Mouse (Mus musculus): ENCODE measurements around the gene 1700067K01Rik.
"Not testable (repeated sequence)": the region's sequence is repeated elsewhere in the genome, so short reads cannot be mapped to it uniquely, and the experiment has no call there.

The 1700067K01Rik gene

DNA sequence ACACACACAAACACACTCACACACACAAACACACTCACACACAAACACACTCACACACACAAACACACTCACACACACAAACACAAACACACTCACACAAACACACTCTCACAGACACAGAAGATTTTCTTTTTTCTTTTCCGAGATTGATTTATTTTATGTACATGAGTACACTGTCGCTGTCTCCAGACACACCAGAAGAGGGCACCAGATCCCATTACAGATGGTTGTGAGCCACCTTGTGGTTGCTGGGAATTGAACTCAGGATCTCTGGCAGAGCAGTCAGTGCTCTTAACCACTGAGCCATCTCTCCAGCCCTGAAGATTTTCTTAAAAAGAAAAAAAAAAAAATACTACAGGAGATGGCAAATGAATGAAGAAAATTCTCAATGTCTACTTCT, 18.1 kb upstream of the 1700067K01Rik start:
- not testable (repeated sequence) for DNase-seq (ENCODE audit: low spot score in 2 of 2)

- DNase-seq (ENCODE audit: low spot score in 2 of 2), result no peak
These were observed 12.1 kb upstream of the 1700067K01Rik start for GRCm38 (mm10) chr8:83989243-83989642.

DNA sequence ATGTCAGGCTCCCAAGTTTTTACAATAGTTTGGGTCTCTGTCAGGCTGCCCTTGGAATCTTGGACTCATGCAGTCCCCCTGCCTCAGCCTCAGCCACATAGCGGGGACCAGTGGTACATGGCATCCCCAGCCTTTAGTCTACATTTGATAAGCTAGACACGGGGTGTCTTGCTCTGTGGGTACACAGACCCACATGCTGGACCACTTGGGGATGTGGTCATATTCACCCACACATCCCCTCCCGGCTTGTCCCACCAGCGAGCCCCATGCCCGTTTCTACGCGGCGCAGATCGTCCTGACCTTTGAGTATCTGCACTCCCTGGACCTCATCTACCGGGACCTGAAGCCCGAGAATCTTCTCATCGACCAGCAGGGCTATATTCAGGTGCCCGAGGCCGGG, 11.1 kb upstream of the 1700067K01Rik start:
- no peak for DNase-seq (ENCODE audit: low spot score in 2 of 2)

DNA sequence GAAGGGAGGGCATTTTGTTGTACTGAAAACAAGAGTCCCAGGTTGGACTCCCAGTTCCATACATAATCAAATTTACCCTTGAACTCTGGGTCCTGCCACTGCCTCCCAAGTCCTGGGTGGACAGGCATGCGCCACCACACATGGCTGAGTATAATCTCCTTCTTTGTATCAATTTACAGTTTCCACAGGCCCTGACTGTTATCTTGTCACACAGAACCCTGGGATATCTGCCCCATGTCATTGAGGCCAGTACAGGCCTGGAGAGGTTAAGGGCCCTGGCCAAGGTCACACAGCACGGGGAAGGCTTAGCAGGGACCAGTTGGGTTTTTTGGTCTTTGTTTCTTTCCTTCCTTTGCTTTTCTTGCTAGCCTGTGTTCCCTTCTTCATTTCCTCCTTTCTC, 8.8 kb upstream of the 1700067K01Rik start:
- DNase-seq (ENCODE audit: low spot score in 2 of 2), result no peak

GRCm38 (mm10) chr8:83994030-83994429, 7.3 kb upstream of the 1700067K01Rik start:
- no peak for DNase-seq (ENCODE audit: low spot score in 2 of 2)

GRCm38 (mm10) chr8:83995973-83996372, 5.3 kb upstream of the 1700067K01Rik start:
- DNase-seq (ENCODE audit: low spot score in 2 of 2), result no peak

DNA sequence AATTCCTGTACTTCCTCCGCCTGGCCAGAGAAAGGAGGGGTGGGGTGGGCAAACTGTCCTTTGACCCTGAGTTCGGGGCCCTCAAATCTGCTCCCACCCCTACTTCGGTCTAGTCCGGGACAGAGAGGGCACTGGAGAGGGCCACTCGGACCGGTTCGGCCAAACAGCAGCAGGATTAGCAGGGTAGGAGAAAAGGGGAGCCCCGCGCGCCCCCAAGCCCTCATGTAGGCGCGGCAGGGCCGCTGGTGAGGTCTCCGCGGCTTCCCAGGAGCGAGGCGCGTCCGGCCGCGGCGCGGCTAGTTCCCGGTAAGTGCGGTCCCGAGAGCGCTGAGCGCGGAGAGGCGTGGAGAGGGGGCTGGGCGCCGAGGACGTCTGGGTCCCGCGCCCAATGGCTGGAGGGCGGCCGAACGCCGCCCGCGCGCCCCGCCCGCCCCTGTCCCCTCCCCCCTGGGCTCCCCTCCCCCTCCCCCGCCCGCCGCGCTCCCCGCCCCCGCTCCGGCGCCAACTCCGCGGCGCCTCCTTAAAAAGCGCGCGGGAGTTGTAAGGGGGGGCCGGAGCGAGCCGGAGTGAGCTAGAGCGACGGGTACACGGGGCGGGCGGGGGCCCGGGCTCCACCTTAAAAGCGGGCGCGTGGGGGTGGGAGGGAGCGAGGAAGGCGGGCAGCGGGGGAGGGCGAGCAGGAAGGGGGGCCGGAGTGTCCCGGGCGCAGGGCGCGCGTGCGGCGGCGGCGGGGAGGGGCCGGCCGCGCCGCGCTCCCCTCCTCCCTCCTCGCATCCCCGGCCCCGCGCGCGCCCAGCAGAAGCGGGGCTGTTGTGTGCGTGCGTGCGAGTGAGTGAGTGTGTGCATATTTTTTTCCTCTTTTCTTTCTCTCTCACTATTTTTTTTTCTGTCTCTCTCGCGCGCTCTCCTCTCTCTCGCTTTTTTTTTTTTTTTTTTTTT, 4.5 kb upstream of the 1700067K01Rik start:
- peak; percentile 60 to 73 for DNase-seq (ENCODE audit: low spot score in 2 of 2)

- no peak for DNase-seq (ENCODE audit: low spot score in 2 of 2)
These were observed 3.7 kb upstream of the 1700067K01Rik start, which contains the start of gene Samd1 for GRCm38 (mm10) chr8:83997511-83998141. Samd1 (plus strand) TSS chr8:83997672.

DNA sequence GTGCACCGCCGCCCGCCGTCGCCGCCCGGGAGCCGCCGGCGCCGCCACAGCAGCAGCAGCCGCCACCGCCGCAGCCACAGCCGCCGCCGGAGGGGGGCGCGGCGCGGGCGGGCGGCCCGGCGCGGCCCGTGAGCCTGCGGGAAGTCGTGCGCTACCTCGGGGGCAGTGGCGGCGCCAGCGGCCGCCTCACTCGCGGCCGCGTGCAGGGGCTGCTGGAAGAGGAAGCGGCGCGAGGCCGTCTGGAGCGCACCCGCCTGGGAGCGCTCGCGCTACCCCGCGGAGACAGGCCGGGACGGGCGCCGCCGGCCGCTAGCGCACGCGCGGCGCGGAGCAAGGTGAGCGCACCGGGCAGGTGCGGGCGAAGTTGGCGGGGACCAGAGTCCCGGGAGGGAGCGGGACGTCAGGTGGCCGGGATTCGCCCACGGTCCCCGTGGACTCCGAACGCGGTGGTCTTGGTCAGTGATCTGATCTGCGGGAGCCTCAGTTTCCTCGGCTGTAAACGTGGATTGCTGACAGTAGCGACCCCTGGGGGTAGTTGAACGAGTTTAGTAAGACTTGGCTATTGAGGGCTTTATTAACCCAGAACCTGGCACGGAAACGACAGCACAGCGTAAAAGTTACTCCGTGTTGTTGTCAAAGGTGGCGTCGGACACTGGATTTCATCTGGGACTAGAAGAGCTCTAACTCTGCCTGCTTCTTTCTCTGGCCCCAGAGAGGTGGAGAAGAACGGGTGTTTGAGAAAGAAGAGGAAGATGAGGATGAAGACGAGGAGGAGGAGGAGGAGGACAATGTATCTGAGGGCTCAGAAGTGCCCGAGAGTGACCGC, 2.9 kb upstream of the 1700067K01Rik start:
- no peak for DNase-seq (ENCODE audit: low spot score in 2 of 2)

DNA sequence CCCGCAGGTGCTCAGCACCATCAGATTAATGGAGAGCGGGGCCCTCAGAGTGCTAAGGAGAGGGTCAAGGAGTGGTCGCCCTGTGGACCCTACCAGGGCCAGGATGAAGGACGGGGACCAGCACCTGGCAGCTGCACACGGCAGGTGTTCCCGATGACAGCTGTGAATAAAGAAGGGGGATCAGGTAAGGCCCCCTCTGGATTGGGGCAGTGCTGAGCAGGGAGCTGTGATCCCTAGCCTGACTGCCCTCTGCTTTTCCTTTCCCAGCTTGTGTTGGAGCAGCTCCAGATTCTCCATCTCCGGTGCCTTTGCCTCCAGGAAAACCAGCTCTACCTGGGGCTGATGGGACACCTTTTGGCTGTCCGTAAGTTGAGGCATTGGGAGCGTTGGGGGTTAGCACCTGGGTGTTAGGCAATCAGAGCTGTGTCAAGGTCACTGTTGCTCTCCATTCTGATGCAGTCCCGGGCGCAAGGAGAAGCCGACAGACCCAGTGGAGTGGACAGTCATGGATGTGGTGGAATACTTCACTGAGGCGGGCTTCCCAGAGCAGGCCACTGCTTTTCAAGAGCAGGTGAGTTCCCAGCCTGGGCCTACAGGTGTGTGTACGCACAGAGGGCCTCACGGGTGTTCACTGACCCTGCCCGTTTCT, 2.1 kb upstream of the 1700067K01Rik start:
- no peak for DNase-seq (ENCODE audit: low spot score in 2 of 2)

DNA sequence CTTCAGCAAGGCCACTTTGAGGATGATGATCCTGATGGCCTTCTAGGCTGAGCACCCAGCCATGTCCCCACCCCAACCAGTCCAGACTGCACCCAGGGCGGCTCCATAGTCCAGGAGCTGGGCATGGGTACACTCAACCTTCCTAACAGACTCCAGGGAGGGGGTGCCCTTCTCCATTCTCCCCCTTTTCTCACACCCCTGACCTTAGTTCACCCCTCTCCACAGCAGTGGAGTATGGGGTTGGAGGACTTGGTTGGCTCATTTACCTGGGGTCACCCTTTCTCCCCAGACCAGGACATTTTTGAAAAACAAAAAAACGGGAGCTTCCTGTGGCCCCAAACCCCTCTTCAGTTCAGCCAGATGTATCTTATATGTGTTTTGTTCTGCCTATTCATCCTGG, 1.5 kb upstream of the 1700067K01Rik start:
- DNase-seq (ENCODE audit: low spot score in 2 of 2), result no peak

- no peak for DNase-seq (ENCODE audit: low spot score in 2 of 2)
These were observed 1.8 kb downstream of the 1700067K01Rik start for GRCm38 (mm10) chr8:84002957-84003611.

- no peak for DNase-seq (ENCODE audit: low spot score in 2 of 2)
These were observed 2.4 kb downstream of the 1700067K01Rik start for GRCm38 (mm10) chr8:84003612-84004246.

DNA sequence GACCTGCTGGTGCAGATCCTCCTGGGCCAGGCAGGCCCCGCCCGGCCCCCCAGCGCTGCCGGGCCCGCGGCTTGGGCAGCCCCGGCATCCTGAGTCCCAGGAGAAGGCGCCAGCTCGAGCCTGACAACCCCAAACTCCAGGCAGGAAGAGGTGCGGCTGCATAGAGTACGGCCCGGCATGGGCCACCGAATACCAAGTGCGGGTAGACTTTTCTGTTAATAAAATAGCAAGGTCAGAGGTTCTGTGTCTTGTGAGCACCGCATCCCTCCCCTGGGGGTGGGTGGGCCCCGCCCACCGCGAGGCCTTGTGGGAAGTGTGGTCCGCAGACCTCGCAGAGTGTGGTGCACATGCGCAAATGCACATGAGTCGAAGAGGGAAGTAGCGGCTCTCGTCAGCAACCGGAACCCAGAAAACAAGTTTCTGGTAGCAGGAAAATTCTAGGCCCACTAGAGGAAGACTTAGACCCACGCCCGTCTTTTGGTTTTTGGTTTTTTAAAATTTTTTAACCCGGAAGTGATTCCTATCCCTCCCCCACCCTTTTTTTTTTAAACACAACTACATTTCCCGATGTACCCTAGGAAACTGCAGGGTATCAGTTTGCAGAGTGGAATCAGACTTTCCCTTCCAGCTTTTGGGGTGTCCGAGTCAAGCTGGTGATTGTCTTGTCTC, 3.4 kb downstream of the 1700067K01Rik start:
- DNase-seq (ENCODE audit: low spot score in 2 of 2), result peak; percentile 87 to 91

- DNase-seq (ENCODE audit: low spot score in 2 of 2), result not testable (repeated sequence)
These were observed 4.2 kb downstream of the 1700067K01Rik start for GRCm38 (mm10) chr8:84005502-84005901.

GRCm38 (mm10) chr8:84008362-84008761, 7.1 kb downstream of the 1700067K01Rik start:
- DNase-seq (ENCODE audit: low spot score in 2 of 2), result no peak

DNA sequence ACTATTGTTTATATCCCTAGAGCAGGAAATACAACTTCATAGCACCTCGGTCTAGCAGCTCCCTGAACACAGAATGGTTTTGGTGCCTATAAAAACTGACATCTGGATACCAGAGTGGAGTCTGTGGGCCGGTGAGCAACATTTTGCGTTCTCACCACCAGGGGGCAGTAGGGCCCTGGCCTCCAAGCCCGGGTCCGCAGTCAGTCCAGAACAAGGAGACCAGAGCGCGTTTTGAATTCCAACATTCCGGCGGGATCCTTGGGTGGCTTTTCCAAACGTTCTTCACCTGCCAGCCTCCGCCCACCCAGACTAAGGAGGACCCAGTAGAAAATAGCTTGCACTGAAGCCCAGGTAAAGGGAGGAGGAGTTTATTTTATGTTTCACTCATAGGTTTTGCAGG, 8.6 kb downstream of the 1700067K01Rik start:
- DNase-seq (ENCODE audit: low spot score in 2 of 2), result peak; percentile 72 to 76

DNA sequence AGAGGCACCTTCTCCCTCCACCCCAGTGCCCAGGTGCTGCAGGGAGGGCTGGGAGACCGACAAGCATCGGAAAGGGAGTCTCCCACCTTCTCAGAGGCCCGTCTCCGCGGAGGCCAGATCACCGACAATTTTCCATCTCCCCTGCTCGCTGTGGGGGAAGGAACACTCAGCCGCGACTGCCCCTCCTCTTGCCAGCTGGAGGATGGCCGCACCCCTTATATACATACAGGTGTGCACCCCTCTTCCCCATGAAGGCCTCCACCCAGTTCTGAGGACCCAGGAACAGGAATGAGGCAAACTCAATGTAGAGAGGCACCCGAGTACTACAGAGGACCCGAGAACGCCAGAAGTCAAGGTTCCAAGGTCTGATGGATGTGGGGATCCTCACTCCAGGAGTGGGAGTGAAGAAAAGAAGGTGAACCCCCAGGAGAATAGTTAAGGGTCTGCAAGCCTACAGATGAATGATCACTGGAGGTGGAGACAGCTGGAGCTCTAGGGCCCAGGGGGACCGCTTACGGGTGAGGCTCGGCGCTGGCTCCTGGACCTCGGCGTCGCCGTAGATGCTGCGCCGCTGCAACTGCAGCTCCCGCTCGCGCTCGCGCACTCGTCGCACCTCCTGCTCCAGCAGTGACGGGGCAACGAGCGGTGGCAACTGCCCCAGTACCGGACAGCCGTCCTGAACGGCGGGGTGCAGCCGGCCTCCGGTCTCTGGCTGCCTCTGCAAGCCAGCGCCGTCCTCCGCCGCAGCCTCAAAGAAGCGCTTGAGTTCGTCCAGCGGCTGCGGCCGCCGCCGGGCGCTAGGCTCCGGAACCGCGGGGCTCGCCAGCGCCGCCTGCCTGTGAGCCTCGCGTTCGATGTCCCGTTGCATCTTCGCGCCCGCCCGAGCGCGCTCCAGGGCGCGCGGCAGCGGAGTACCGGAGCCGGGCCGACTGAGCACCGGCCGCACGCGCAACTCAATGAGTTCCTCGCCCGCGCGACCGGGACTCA, 9.6 kb downstream of the 1700067K01Rik start:
- peak in 1 of 2 experiments; percentile 46 for DNase-seq (ENCODE audit: low spot score in 2 of 2)
